Mouse (Mus musculus): ENCODE measurements at regions not wholly inside any gene's neighbourhood (a gene's known extent, or its start where the extent isn't known, plus 50 kb on each side); places are given as distances from the start of the nearest gene placed in this dataset.
A peak's percentile ranks its signal among the peaks of the same experiment; 100 is the strongest.

GRCm38 (mm10) chr16:72152920-72153319 is 155.2 kb upstream of the Robo1 start:
- DNase-seq (ENCODE audit: low read depth, low spot score): no peak

- DNase-seq (ENCODE audit: low read depth, low spot score): no peak
These were observed 150.2 kb upstream of the Robo1 start for GRCm38 (mm10) chr16:72157913-72158312.

- DNase-seq (ENCODE audit: low read depth, low spot score): no peak
These were observed 148.7 kb upstream of the Robo1 start for GRCm38 (mm10) chr16:72159411-72159810.

GRCm38 (mm10) chr16:72175727-72176126 is 132.4 kb upstream of the Robo1 start:
- DNase-seq (ENCODE audit: low read depth, low spot score): no peak

GRCm38 (mm10) chr16:72194320-72194719 is 113.8 kb upstream of the Robo1 start:
- no peak for DNase-seq (ENCODE audit: low read depth, low spot score)

GRCm38 (mm10) chr16:72215360-72216013 is 92.6 kb upstream of the Robo1 start:
- peak; percentile 71 for DNase-seq (ENCODE audit: low read depth, low spot score)

- DNase-seq (ENCODE audit: low read depth, low spot score): peak; percentile 60
These were observed 90.1 kb upstream of the Robo1 start for GRCm38 (mm10) chr16:72218021-72218420.

GRCm38 (mm10) chr16:72221912-72222502 is 86.1 kb upstream of the Robo1 start:
- DNase-seq (ENCODE audit: low read depth, low spot score): peak; percentile 39

GRCm38 (mm10) chr16:72223860-72224259 is 84.2 kb upstream of the Robo1 start:
- no peak for DNase-seq (ENCODE audit: low read depth, low spot score)

- no peak for DNase-seq (ENCODE audit: low read depth, low spot score)
These were observed 82.8 kb upstream of the Robo1 start for GRCm38 (mm10) chr16:72225157-72225880.

GRCm38 (mm10) chr16:72234366-72234765 is 73.7 kb upstream of the Robo1 start:
- no peak for DNase-seq (ENCODE audit: low read depth, low spot score)

GRCm38 (mm10) chr16:72239631-72240030 is 68.5 kb upstream of the Robo1 start:
- DNase-seq (ENCODE audit: low read depth, low spot score): no peak

- DNase-seq (ENCODE audit: low read depth, low spot score): no peak
These were observed 51.7 kb upstream of the Robo1 start for GRCm38 (mm10) chr16:72256388-72256787.
